Mouse (Mus musculus) liver, adult 2 months (tissue): ENCODE data around the gene Rab27a. TPM values are rescaled to one million over a fixed set of nuclear protein-coding genes. Genes with fewer than 3 reads are reported as not detected.

Experiments
- DNase-seq: peaks from one replicate; pipeline ENCODE4 v3.0.0-alpha.2; 2011; ENCODE audit warnings: low read depth, low spot score; ENCODE audit errors: extremely low read depth
- H3K27ac ChIP-seq: fragments of 200-500 bp; replicated peaks from 2 replicates; pipeline ENCODE4 v1.5.1; 2012; ENCODE audit warnings: low read depth, mild to moderate bottlenecking, control low read depth, inconsistent platforms, low read length; ENCODE audit not compliant: insufficient read depth
- H3K27me3 ChIP-seq: fragments of 200-500 bp; 2 replicates; pipeline ENCODE4 v1.6.1; 2012; ENCODE audit warnings: mild to moderate bottlenecking, moderate library complexity, low read length, inconsistent platforms; ENCODE audit not compliant: control insufficient read depth, insufficient read depth
- H3K36me3 ChIP-seq: fragments of 200-500 bp; 2 replicates; pipeline ENCODE4 v1.6.1; 2012; ENCODE audit warnings: low read length, inconsistent platforms; ENCODE audit not compliant: control insufficient read depth, insufficient read depth
- H3K4me1 ChIP-seq: fragments of 200-500 bp; 2 replicates; pipeline ENCODE4 v1.6.1; 2011; ENCODE audit warnings: low read length; ENCODE audit not compliant: control insufficient read depth, insufficient read depth
- H3K4me3 ChIP-seq: fragments of 200-500 bp; 2 replicates; pipeline ENCODE4 v1.5.1; 2011; ENCODE audit warnings: low read depth, mild to moderate bottlenecking, control low read depth, low read length, moderate library complexity; ENCODE audit not compliant: insufficient read depth
- H3K79me2 ChIP-seq: fragments of 200-500 bp; 2 replicates; pipeline ENCODE4 v1.6.1; 2012; ENCODE audit warnings: inconsistent platforms, mild to moderate bottlenecking, low read length, moderate library complexity; ENCODE audit not compliant: control insufficient read depth, insufficient read depth
- H3K9ac ChIP-seq: fragments of 200-500 bp; 2 replicates; pipeline ENCODE4 v1.6.1; 2012; ENCODE audit warnings: low read depth, mild to moderate bottlenecking, control low read depth, inconsistent platforms, low read length
- CTCF ChIP-seq: fragments of 200-500 bp; IDR thresholded peaks from 2 replicates; pipeline ENCODE4 v1.5.1; 2011; ENCODE audit warnings: low read depth, low read length, control low read depth
- POLR2A ChIP-seq: fragments of 200-500 bp; IDR thresholded peaks from 2 replicates; pipeline ENCODE4 v1.6.1; 2011; ENCODE audit warnings: low read length, control low read depth; ENCODE audit not compliant: insufficient read depth; ENCODE audit errors: extremely low read depth
- WGBS: fragments of 180-500 bp; shearing (Covaris S2); methylation state at CpG from one replicate; pipeline ENCODE4 v1.1.7; 2018; 5-methylcytosine and 5-hydroxymethylcytosine counted together
- polyA plus RNA-seq: library from polyadenylated mRNA; depleted of rRNA; stranded (reverse); fragments of >200 nt; gene quantifications from 2 replicates; pipeline ENCODE4 v1.2.3, GENCODE M21; 2012
- total RNA-seq: library from RNA; depleted of rRNA; stranded (reverse); fragments of >200 nt; gene quantifications from 2 replicates; pipeline ENCODE4 v1.2.3, GENCODE M21; 2014

The Rab27a gene
- total and polyA plus RNA-seq, 2 experiments, result 0.77 to 2.6 TPM

- WGBS, result 89% methylated on average over 13 of the region's 13 CpGs
- TF ChIP-seq CTCF (no peak), POLR2A (no peak)
- no peak for DNase-seq
- H3K27me3 ChIP-seq, result no peaks in the 10 kb centered on the region
- H3K4me1 ChIP-seq, result no peaks in the 10 kb centered on the region
- H3K79me2 ChIP-seq, result no peaks in the 10 kb centered on the region
- H3K9ac ChIP-seq, result no peak overlapping the region
- peaks cover 58% of the 10 kb centered on the region for H3K36me3 ChIP-seq
- no peak overlapping the region for H3K27ac ChIP-seq
- no peak overlapping the region for H3K4me3 ChIP-seq
These were observed 29.9 kb upstream of the Rab27a start for GRCm38 (mm10) chr9:73014724-73015123.

GRCm38 (mm10) chr9:73019841-73020240 is 24.8 kb upstream of the Rab27a start:
- Histone ChIP-seq H3K9ac (no peak overlapping the region), H3K36me3 (peaks cover 16% of the 10 kb centered on the region), H3K4me1 (no peaks in the 10 kb centered on the region), H3K27ac (no peak overlapping the region), H3K79me2 (no peaks in the 10 kb centered on the region), H3K4me3 (no peak overlapping the region), H3K27me3 (no peaks in the 10 kb centered on the region)
- DNase-seq, result no peak
- TF ChIP-seq CTCF, result no peak
- no peak for TF ChIP-seq POLR2A
- 93% methylated on average over 10 of the region's 10 CpGs for WGBS

- Histone ChIP-seq H3K4me1 (no peaks in the 10 kb centered on the region), H3K9ac (no peak overlapping the region), H3K27ac (no peak overlapping the region), H3K36me3 (peaks cover 15% of the 10 kb centered on the region), H3K79me2 (no peaks in the 10 kb centered on the region), H3K4me3 (no peak overlapping the region), H3K27me3 (no peaks in the 10 kb centered on the region)
- 87% methylated on average over 5 of the region's 5 CpGs for WGBS
- TF ChIP-seq CTCF, result no peak
- no peak for TF ChIP-seq POLR2A
- DNase-seq, result no peak
These were observed 24.0 kb upstream of the Rab27a start for GRCm38 (mm10) chr9:73020566-73021097.

GRCm38 (mm10) chr9:73025818-73026636 is 18.6 kb upstream of the Rab27a start:
- no peak overlapping the region for H3K27ac ChIP-seq
- H3K27me3 ChIP-seq, result no peaks in the 10 kb centered on the region
- H3K4me3 ChIP-seq, result no peak overlapping the region
- no peaks in the 10 kb centered on the region for H3K79me2 ChIP-seq
- H3K4me1 ChIP-seq, result no peaks in the 10 kb centered on the region
- no peaks in the 10 kb centered on the region; the same call in 1 of the 2 replicates for H3K36me3 ChIP-seq
- WGBS, result 72% methylated on average over 17 of the region's 17 CpGs
- DNase-seq, result no peak
- no peak overlapping the region for H3K9ac ChIP-seq
- TF ChIP-seq CTCF, result no peak
- no peak for TF ChIP-seq POLR2A

- Histone ChIP-seq H3K4me1 (no peaks in the 10 kb centered on the region), H3K9ac (no peak overlapping the region), H3K27me3 (no peaks in the 10 kb centered on the region), H3K4me3 (no peak overlapping the region), H3K27ac (no peak overlapping the region), H3K36me3 (no peaks in the 10 kb centered on the region; the same call in none of the 2 replicates), H3K79me2 (no peaks in the 10 kb centered on the region)
- 92% methylated on average over 1 of the region's 1 CpGs for WGBS
- DNase-seq, result no peak
- TF ChIP-seq CTCF, result no peak
These were observed 14.2 kb upstream of the Rab27a start for GRCm38 (mm10) chr9:73030443-73030842.

- no peak overlapping the region for H3K9ac ChIP-seq
- no peaks in the 10 kb centered on the region for H3K4me1 ChIP-seq
- WGBS, result 83% methylated on average over 4 of the region's 4 CpGs
- H3K36me3 ChIP-seq, result no peaks in the 10 kb centered on the region; the same call in none of the 2 replicates
- no peaks in the 10 kb centered on the region for H3K79me2 ChIP-seq
- no peaks in the 10 kb centered on the region for H3K27me3 ChIP-seq
- TF ChIP-seq POLR2A (no peak), CTCF (no peak)
- DNase-seq, result no peak
- H3K4me3 ChIP-seq, result no peak overlapping the region
- no peak overlapping the region for H3K27ac ChIP-seq
These were observed 13.2 kb upstream of the Rab27a start for GRCm38 (mm10) chr9:73031421-73031820.
